In genomic region chr10:128401638-128402037, GRCm38 (mm10) we compare ENCODE assay signal across 25 mouse cellular contexts. TPM values are rescaled to one million over a fixed set of nuclear protein-coding genes. Genes with fewer than 3 reads are reported as not detected.
A peak's percentile ranks its signal among the peaks of the same experiment; 100 is the strongest.
DNase-seq lines count a peak whose midpoint lies in the region; ATAC-seq and TF ChIP-seq lines count a peak whose summit lies in the region.
"Had no signal": no experiment of that assay in that cellular context is flagged by ENCODE, and none has a peak within 500 bp of the region (broad histone marks: within the 10 kb centered on the region; RNA-seq: fewer than 3 reads in every experiment).

No protein-coding gene starts in this region.

- H3K4me3 ChIP-seq in midbrain, embryonic 10.5 days, result peak overlapping the region; percentile 11; the same call in 1 of the 2 replicates
- no peak overlapping the region for H3K4me3 ChIP-seq in midbrain, postnatal 0 days (ENCODE audit: low read depth, low read length)
- H3K4me3 ChIP-seq: embryonic facial prominence, embryonic 15.5 days; forebrain, embryonic 12.5 days; heart, adult 2 months; heart, embryonic 15.5 days had no signal

- 82% methylated on average over 9 of the region's 9 CpGs for WGBS in midbrain, embryonic 10.5 days
- WGBS in midbrain, postnatal 0 days, result 77% methylated on average over 9 of the region's 9 CpGs

- H3K4me2 ChIP-seq in midbrain, postnatal 0 days (ENCODE audit: low read depth, low read length, poor library complexity, severe bottlenecking), result no peak overlapping the region
- H3K4me2 ChIP-seq: embryonic facial prominence, embryonic 15.5 days; forebrain, embryonic 12.5 days; heart, embryonic 11.5 days; heart, embryonic 15.5 days; hindbrain, embryonic 14.5 days had no signal

- intact Hi-C loops in left cerebral cortex, postnatal 10 days (cut with DNase I), result no loop called here

- TF ChIP-seq CTCF in midbrain, postnatal 0 days (IDR thresholded peaks at IDR 0.05), result no peak

- ATAC-seq in midbrain, postnatal 0 days (ENCODE audit: low FRiP score), result no peak
- peak; percentile 56 for ATAC-seq in inflammation-experienced regulatory T-cells, adult 6 months
- ATAC-seq: forebrain, postnatal 0 days had no signal

- H3K9ac ChIP-seq in midbrain, postnatal 0 days (replicated peaks; ENCODE audit: low read length, poor library complexity, severe bottlenecking), result no peak overlapping the region
- H3K9ac ChIP-seq: embryonic facial prominence, embryonic 15.5 days; forebrain, embryonic 12.5 days; forebrain, postnatal 0 days; heart, embryonic 15.5 days; hindbrain, embryonic 14.5 days had no signal

- H3K27me3 ChIP-seq in midbrain, embryonic 10.5 days (ENCODE audit: low read depth, poor library complexity, severe bottlenecking), result no peaks in the 10 kb centered on the region
- no peaks in the 10 kb centered on the region for H3K27me3 ChIP-seq in midbrain, postnatal 0 days (ENCODE audit: insufficient read depth, low read length)
- H3K27me3 ChIP-seq: embryonic facial prominence, embryonic 15.5 days; forebrain, embryonic 12.5 days; heart, embryonic 15.5 days had no signal

- no peak overlapping the region; the same call in 1 of the 2 replicates for H3K27ac ChIP-seq in midbrain, embryonic 10.5 days (replicated peaks)
- H3K27ac ChIP-seq in midbrain, postnatal 0 days (ENCODE audit: low read depth, low read length), result no peak overlapping the region
- H3K27ac ChIP-seq: embryonic facial prominence, embryonic 15.5 days; forebrain, embryonic 12.5 days; heart, adult 2 months; heart, embryonic 15.5 days; hindbrain, embryonic 10.5 days; hindbrain, embryonic 14.5 days had no signal

- H3K36me3 ChIP-seq in midbrain, embryonic 10.5 days, result peaks cover 62% of the 10 kb centered on the region
- peaks cover 4% of the 10 kb centered on the region; the same call in 1 of the 2 replicates for H3K36me3 ChIP-seq in midbrain, postnatal 0 days (ENCODE audit: insufficient read depth, low read length)
- H3K36me3 ChIP-seq: heart, embryonic 15.5 days had no signal

- H3K9me3 ChIP-seq in midbrain, embryonic 10.5 days (replicated peaks), result no peaks in the 10 kb centered on the region
- H3K9me3 ChIP-seq in midbrain, postnatal 0 days (ENCODE audit: low read length), result no peaks in the 10 kb centered on the region
- H3K9me3 ChIP-seq: embryonic facial prominence, embryonic 15.5 days; forebrain, embryonic 12.5 days; heart, embryonic 15.5 days; hindbrain, embryonic 10.5 days had no signal

- no peak for DNase-seq in midbrain, embryonic 10.5 days (ENCODE audit: low spot score)
- DNase-seq in midbrain, postnatal 0 days (ENCODE audit: low spot score), result no peak
- peak; percentile 15 for DNase-seq in urinary bladder, adult 2 months (ENCODE audit: low spot score)
- DNase-seq in urinary bladder, postnatal 25 days (ENCODE audit: low spot score), result no peak
- no peak for DNase-seq in left cerebral cortex, postnatal 10 days (ENCODE audit: extremely low spot score in 1 of 2, low spot score in 2 of 2)
- DNase-seq: adrenal gland, postnatal 10 days; cerebellum, adult 11 months; cerebellum, adult 8-10 months; cerebellum, postnatal 14 days; embryo, embryonic 11 days; forebrain, postnatal 0 days; gastrocnemius, postnatal 14 days; heart, adult 2 months had no signal

- peaks cover 31% of the 10 kb centered on the region for H3K4me1 ChIP-seq in midbrain, embryonic 10.5 days
- no peaks in the 10 kb centered on the region for H3K4me1 ChIP-seq in midbrain, postnatal 0 days (ENCODE audit: insufficient read depth, low read length)
- H3K4me1 ChIP-seq: embryonic facial prominence, embryonic 15.5 days; heart, embryonic 15.5 days had no signal

RNA-seq across cellular contexts. Expression of gene Slc39a5, which starts 0.6 kb away (rescaled TPM):
- 0.06 and 0.19 TPM in 2 replicates for polyA plus RNA-seq in midbrain, embryonic 10.5 days (2016; fragmentation: Nextera tagmentation; extraction: Ambion mirVana)
- 0.16 and 0.61 TPM in 2 replicates for total RNA-seq in midbrain, postnatal 0 days (2014; rRNA removed)
- polyA plus RNA-seq in midbrain, postnatal 0 days (2015; fragmentation: Nextera tagmentation; extraction: Ambion mirVana), result 0.16 and 0.27 TPM in 2 replicates
- not detected in 2 replicates for polyA plus RNA-seq in urinary bladder, adult 2 months (2012; rRNA removed)
- not detected for polyA plus RNA-seq in inflammation-experienced regulatory T-cells, adult 6 months (2017; shearing (Covaris generic))
- total RNA-seq in left cerebral cortex, postnatal 10 days (2021), result under 1 TPM; 0.56 to 0.69 TPM
- total RNA-seq: common myeloid progenitor, adult 5-6 weeks; gastrocnemius, adult 18-20 months; gastrocnemius, postnatal 14 days; heart, adult 2 months; heart, postnatal 25 days; MEL had no signal
- polyA plus RNA-seq: embryonic facial prominence, embryonic 11.5 days; forebrain, embryonic 12.5 days; heart, adult 2 months; hindbrain, embryonic 10.5 days; hindbrain, embryonic 14.5 days had no signal

RNA-seq across cellular contexts. Expression of gene Nabp2, which starts 9.7 kb away (rescaled TPM):
- polyA plus RNA-seq in midbrain, embryonic 10.5 days (2016; fragmentation: Nextera tagmentation; extraction: Ambion mirVana), result 149 and 151 TPM in 2 replicates
- 63.1 and 82.0 TPM in 2 replicates for total RNA-seq in midbrain, postnatal 0 days (2014; rRNA removed)
- 145 and 157 TPM in 2 replicates for polyA plus RNA-seq in midbrain, postnatal 0 days (2015; fragmentation: Nextera tagmentation; extraction: Ambion mirVana)
- polyA plus RNA-seq in urinary bladder, adult 2 months (2012; rRNA removed), result 47.2 and 50.1 TPM in 2 replicates
- 10 to 100 TPM; 68.8 to 87.0 (median 73.8) TPM for polyA plus RNA-seq in inflammation-experienced regulatory T-cells, adult 6 months (2017; shearing (Covaris generic))
- 10 to 100 TPM; 88.5 to 93.8 TPM for total RNA-seq in left cerebral cortex, postnatal 10 days (2021)

RNA-seq across cellular contexts. Expression of gene Rnf41, which starts 9.8 kb away (rescaled TPM):
- polyA plus RNA-seq in midbrain, embryonic 10.5 days (2016; fragmentation: Nextera tagmentation; extraction: Ambion mirVana), result 42.0 and 49.2 TPM in 2 replicates
- 94.3 and 103 TPM in 2 replicates for total RNA-seq in midbrain, postnatal 0 days (2014; rRNA removed)
- polyA plus RNA-seq in midbrain, postnatal 0 days (2015; fragmentation: Nextera tagmentation; extraction: Ambion mirVana), result 91.6 and 93.8 TPM in 2 replicates
- 25.4 and 25.5 TPM in 2 replicates for polyA plus RNA-seq in urinary bladder, adult 2 months (2012; rRNA removed)
- 10 to 100 TPM; 25.2 to 42.2 (median 37.9) TPM for polyA plus RNA-seq in inflammation-experienced regulatory T-cells, adult 6 months (2017; shearing (Covaris generic))
- total RNA-seq in left cerebral cortex, postnatal 10 days (2021), result 10 to 100 TPM; 79.3 to 81.6 TPM

RNA-seq across cellular contexts. Expression of gene Ankrd52, which starts 24.7 kb away (rescaled TPM):
- 9.0 and 9.2 TPM in 2 replicates for polyA plus RNA-seq in midbrain, embryonic 10.5 days (2016; fragmentation: Nextera tagmentation; extraction: Ambion mirVana)
- 43.6 and 49.1 TPM in 2 replicates for total RNA-seq in midbrain, postnatal 0 days (2014; rRNA removed)
- polyA plus RNA-seq in midbrain, postnatal 0 days (2015; fragmentation: Nextera tagmentation; extraction: Ambion mirVana), result 7.8 and 9.9 TPM in 2 replicates
- 19.9 and 26.5 TPM in 2 replicates for polyA plus RNA-seq in urinary bladder, adult 2 months (2012; rRNA removed)
- 1 to 10 TPM; 1.7 to 6.7 (median 3.6) TPM for polyA plus RNA-seq in inflammation-experienced regulatory T-cells, adult 6 months (2017; shearing (Covaris generic))
- total RNA-seq in left cerebral cortex, postnatal 10 days (2021), result 10 to 100 TPM; 74.4 TPM

RNA-seq across cellular contexts. Expression of gene Coq10a, which starts 32.8 kb away (rescaled TPM):
- polyA plus RNA-seq in midbrain, embryonic 10.5 days (2016; fragmentation: Nextera tagmentation; extraction: Ambion mirVana), result 13.2 and 18.8 TPM in 2 replicates
- total RNA-seq in midbrain, postnatal 0 days (2014; rRNA removed), result 42.8 and 53.2 TPM in 2 replicates
- 51.7 and 56.4 TPM in 2 replicates for polyA plus RNA-seq in midbrain, postnatal 0 days (2015; fragmentation: Nextera tagmentation; extraction: Ambion mirVana)
- 63.6 and 66.9 TPM in 2 replicates for polyA plus RNA-seq in urinary bladder, adult 2 months (2012; rRNA removed)
- 10 to 100 TPM; 12.8 to 19.9 (median 17.3) TPM for polyA plus RNA-seq in inflammation-experienced regulatory T-cells, adult 6 months (2017; shearing (Covaris generic))
- total RNA-seq in left cerebral cortex, postnatal 10 days (2021), result 10 to 100 TPM; 69.8 to 74.6 TPM
